Mouse (Mus musculus): Measurements from ENCODE around the gene Acyp1. TPM values are rescaled to one million over a fixed set of nuclear protein-coding genes. Genes with fewer than 3 reads are reported as not detected.
"Not testable (repeated sequence)": the region's sequence is repeated elsewhere in the genome, so short reads cannot be mapped to it uniquely, and the experiment has no call there.

Acyp1 gene
- total RNA-seq, 2 experiments from 2014 or later: 13.9 to 36.5 TPM

- no peak for ATAC-seq (replicated peaks; ENCODE audit: low FRiP score, poor library complexity, severe bottlenecking)
Measured at GRCm38 (mm10) chr12:85284996-85285395, 3.2 kb downstream of the Acyp1 start.

GRCm38 (mm10) chr12:85284331-85284730, 3.9 kb downstream of the Acyp1 start:
- ATAC-seq (replicated peaks; ENCODE audit: low FRiP score, poor library complexity, severe bottlenecking): no peak

- not testable (repeated sequence) for ATAC-seq (replicated peaks; ENCODE audit: low FRiP score, poor library complexity, severe bottlenecking)
Measured at GRCm38 (mm10) chr12:85281756-85282155, 6.5 kb downstream of the Acyp1 start.

GRCm38 (mm10) chr12:85280845-85281651, 7.2 kb downstream of the Acyp1 start:
- no peak for ATAC-seq (replicated peaks; ENCODE audit: low FRiP score, poor library complexity, severe bottlenecking)

GRCm38 (mm10) chr12:85280105-85280844, 8.0 kb downstream of the Acyp1 start:
- peak; percentile 95 for ATAC-seq (replicated peaks; ENCODE audit: low FRiP score, poor library complexity, severe bottlenecking)

- ATAC-seq (replicated peaks; ENCODE audit: low FRiP score, poor library complexity, severe bottlenecking): peak; percentile 62
Measured at GRCm38 (mm10) chr12:85279396-85280080, 8.7 kb downstream of the Acyp1 start.

GRCm38 (mm10) chr12:85278919-85279318, 9.3 kb downstream of the Acyp1 start:
- ATAC-seq (replicated peaks; ENCODE audit: low FRiP score, poor library complexity, severe bottlenecking): peak; percentile 60

- no peak for ATAC-seq (replicated peaks; ENCODE audit: low FRiP score, poor library complexity, severe bottlenecking)
Measured at GRCm38 (mm10) chr12:85276273-85276672, 12.0 kb downstream of the Acyp1 start.

- ATAC-seq (replicated peaks; ENCODE audit: low FRiP score, poor library complexity, severe bottlenecking): no peak
Measured at GRCm38 (mm10) chr12:85273508-85273907, 14.7 kb downstream of the Acyp1 start.

- ATAC-seq (replicated peaks; ENCODE audit: low FRiP score, poor library complexity, severe bottlenecking): no peak
Measured at GRCm38 (mm10) chr12:85271843-85272206, 16.4 kb downstream of the Acyp1 start.

- no peak for ATAC-seq (replicated peaks; ENCODE audit: low FRiP score, poor library complexity, severe bottlenecking)
Measured at GRCm38 (mm10) chr12:85271132-85271842, 17.0 kb downstream of the Acyp1 start.

GRCm38 (mm10) chr12:85270319-85270718, 17.9 kb downstream of the Acyp1 start, which contains the start of gene Mlh3:
Gene Mlh3, minus strand, starts transcription at chr12:85270599.
- ATAC-seq (replicated peaks; ENCODE audit: low FRiP score, poor library complexity, severe bottlenecking): peak; percentile 92

GRCm38 (mm10) chr12:85269821-85270220, 18.4 kb downstream of the Acyp1 start:
- ATAC-seq (replicated peaks; ENCODE audit: low FRiP score, poor library complexity, severe bottlenecking): no peak

- ATAC-seq (replicated peaks; ENCODE audit: low FRiP score, poor library complexity, severe bottlenecking): no peak
Measured at GRCm38 (mm10) chr12:85266248-85266647, 22.0 kb downstream of the Acyp1 start.

- ATAC-seq (replicated peaks; ENCODE audit: low FRiP score, poor library complexity, severe bottlenecking): no peak
Measured at GRCm38 (mm10) chr12:85264940-85265339, 23.3 kb downstream of the Acyp1 start.

- ATAC-seq (replicated peaks; ENCODE audit: low FRiP score, poor library complexity, severe bottlenecking): no peak
Measured at GRCm38 (mm10) chr12:85264531-85264930, 23.7 kb downstream of the Acyp1 start.

- no peak for ATAC-seq (replicated peaks; ENCODE audit: low FRiP score, poor library complexity, severe bottlenecking)
Measured at GRCm38 (mm10) chr12:85263190-85263589, 25.0 kb downstream of the Acyp1 start.

- ATAC-seq (replicated peaks; ENCODE audit: low FRiP score, poor library complexity, severe bottlenecking): no peak
Measured at GRCm38 (mm10) chr12:85262489-85262888, 25.7 kb downstream of the Acyp1 start.

- no peak for ATAC-seq (replicated peaks; ENCODE audit: low FRiP score, poor library complexity, severe bottlenecking)
Measured at GRCm38 (mm10) chr12:85257008-85257639, 31.1 kb downstream of the Acyp1 start.
